Mouse (Mus musculus) right cerebral cortex, postnatal 36 days (tissue): ENCODE data around the gene Map3k6.
A peak's percentile ranks its signal among the peaks of the same experiment; 100 is the strongest.

Source experiments
- DNase-seq, 2 experiments: peaks; one replicate each; pipeline ENCODE4 v3.0.0; 2022; ENCODE audit warnings: low spot score in 2 of 2, mixed read lengths in 1 of 2

The Map3k6 gene

DNA sequence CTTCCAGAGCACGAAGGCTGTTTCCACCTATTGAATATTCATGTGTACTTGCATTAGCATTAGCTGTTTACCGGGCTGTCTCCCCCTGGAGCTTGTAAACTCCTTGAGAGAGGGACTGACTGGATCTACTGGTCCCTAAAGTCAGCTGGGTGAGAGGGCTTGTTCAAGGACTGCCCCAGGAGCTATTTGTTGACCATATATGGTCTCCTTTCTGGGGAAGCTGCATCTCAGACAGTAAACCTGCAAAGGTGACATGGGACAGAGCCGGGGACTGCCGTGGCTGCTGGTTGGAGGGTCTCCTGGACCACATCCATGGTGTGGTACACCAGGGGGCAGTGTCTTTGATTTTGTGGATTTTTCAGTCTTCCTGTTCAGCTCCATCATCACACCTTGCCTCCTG, 42.0 kb downstream of the Map3k6 start:
- DNase-seq = no peak

DNA sequence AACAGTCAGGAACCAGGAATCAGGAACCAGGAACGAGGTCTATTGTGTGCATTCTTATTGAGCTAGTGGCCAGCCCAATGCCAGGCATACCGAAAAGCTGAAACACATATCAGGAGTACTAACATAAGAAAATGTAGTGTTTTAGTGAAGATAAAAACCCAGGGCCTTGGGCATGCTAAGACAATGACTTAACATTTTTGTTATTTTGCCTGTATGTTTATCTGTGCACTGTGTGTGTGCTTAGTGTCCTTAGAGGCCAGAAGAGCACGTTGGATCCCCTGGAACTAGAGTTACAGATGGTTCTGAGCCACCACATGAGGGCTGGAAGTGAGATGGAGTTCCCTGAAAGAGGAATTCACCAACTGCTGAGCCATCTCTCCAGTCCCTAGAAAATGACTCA, 44.7 kb downstream of the Map3k6 start:
- DNase-seq = no peak

DNA sequence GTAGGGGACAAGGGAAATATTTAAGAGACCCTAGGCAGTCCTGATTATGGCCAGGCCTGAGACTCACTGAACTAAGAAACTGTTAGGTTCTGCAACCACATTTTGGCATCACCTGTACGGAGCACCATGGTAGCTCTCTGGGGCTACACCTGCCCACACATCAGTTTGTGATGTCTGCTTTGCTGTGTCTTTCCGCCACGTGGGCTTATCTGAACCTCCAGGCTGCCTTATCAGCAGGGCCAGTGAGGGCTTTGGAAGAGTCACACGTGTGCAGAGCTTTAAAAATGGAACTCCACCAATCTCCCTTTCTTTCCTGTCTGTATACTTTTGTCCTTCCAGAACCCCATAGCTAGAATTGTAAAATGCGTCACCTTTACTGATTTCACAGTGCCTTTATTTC, 45.3 kb downstream of the Map3k6 start:
- no peak for DNase-seq

DNA sequence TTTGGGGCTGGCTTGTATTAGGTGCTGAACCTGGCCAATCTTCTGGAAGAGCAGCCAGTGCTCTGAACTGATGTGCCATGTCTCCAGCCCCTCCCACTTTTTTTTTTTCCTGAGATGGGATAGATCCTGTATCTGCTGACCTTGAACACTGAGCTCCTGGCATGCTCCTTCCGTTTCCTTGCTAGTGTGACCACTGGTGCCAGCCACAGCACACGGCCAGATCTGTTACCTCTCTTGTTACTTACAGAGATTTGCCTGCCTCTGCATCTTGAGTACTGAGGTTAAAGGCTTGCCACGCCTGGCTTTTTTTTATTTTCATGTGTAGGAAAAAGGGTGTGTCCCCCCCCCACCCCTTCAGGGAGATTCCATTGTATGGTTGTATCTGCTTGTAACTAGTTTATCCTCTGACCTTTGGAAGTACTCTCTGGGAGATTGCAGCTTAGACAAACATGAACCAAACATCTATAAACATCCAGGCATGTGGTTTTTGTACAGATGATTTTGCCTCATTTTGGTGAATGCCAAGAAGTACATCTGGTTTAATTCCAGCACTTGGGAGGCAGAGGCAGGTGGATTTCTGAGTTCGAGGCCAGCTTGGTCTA, 46.0 kb downstream of the Map3k6 start:
- no peak for DNase-seq

DNA sequence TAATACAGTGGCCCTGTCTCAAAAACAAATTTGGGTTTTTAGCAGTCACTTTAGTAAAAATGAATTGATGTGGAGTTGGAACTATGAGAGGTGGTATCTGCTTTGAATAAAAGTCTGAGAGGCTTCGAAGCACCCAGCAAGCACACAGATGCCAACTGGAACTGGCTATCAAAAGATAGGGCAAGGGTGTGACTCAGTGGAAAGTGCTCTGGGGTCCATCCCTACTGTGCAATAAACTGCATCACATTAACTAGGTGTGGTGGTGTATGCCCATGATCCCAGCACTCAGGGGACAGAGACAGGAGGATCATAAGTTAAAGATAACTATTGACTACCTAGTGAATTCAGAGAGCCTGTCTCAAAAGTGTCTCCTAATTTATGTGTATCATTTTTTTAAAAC, 50.6 kb downstream of the Map3k6 start:
- no peak for DNase-seq

DNA sequence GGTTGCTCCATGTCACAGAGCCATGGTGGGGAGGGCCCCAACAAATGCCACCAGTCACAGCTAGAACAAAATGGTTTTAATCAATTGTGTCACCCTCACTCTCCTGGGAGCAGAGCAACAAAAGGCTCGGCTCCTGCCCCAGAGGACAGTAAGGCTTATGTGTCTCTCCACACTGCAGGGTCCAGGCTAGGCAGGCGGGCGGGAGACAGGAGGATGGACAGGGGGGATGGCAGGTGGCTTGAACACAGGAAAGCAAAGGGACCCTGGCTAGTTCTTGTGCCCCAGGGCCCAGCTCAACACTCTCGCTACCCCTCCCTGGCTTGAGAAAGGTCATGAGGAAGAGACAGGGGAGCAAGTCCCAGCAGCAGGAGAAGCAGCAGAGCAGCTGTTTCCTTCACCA, 51.8 kb downstream of the Map3k6 start:
- DNase-seq = no peak

DNA sequence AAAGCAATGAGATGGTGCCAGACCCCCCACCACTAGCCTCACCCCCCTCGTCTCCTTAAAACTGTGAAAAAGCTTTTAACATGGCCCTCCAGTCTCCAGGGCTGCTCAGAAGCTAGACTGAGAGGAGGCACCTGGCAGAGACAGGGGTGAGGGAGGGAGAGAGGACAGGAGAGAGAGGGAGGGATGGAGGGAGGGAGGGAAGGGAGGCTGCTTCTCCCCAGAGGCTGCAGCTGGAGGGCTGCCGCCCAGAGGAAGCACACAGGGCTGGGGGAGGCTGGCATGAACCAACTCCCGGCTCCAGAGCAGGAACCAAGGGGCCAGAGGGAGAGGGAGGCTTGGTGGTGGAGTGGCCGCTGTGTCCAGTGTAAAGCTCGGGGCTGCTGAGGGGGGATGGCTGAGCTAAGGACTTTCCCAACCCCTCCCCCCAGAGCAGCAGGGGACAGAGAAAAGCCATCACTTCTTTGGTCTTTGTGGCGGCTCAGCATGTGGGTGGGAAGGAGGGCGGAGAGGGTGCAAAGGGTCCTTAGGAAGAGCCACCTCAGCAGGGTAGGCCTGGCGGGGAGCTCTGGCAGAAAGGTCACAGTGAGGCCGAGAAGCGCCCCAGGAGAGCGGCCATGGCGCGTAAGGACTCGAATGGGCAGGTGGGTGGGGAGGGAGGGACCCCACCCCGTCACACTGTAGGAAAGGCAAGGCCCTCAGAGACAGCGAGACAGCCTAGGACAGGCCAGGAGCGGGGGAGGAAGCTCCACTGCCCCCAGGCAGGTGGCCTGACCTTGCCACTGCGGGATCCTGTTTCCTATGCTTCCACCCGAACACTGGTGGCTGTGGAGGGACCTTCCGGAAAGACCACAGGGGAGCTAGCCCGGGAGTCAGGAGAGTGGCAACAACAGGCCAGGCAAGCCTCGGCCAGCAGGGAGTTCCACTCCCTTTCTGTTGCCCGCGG, 52.6 kb downstream of the Map3k6 start:
- DNase-seq = no peak

DNA sequence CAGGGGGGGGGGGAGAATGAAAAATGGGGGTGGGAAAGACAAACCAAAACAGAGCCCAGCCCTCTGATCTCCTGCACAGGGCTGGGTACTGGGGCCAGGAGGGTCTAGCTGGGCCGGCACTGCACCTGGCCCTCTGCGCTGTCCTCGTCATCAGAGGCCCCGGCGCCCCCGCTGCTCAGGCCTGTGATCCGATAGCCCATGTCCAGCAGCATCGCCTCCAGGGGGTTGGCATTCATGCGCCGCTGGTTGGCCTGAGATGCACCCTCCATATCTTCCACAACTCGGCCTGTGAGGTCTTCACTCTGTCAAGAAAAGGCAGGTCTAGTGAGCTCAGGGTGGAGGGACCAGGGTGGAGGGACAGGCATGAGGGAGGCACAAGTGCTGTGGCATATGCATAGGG, 53.5 kb downstream of the Map3k6 start:
- no peak for DNase-seq

DNA sequence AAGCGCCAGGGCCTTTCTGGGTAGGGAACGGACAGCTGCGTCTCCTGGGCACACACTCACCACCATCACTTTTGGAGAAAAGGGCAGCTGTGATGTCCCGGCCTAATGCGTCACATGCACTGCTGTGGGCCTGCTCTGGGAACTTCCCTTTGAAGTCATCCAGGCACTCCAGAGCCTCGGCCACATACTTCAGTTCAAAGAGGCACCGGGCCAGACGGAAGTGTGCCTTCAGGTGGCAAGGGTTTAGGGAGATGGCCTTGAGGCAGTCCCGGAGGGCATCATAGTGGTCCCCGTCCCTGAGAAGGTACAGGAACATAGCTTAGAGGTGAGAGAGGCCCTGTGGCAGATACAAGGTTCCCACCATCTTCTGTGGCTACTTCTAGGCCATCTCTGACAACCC, 56.7 kb downstream of the Map3k6 start:
- no peak for DNase-seq

DNA sequence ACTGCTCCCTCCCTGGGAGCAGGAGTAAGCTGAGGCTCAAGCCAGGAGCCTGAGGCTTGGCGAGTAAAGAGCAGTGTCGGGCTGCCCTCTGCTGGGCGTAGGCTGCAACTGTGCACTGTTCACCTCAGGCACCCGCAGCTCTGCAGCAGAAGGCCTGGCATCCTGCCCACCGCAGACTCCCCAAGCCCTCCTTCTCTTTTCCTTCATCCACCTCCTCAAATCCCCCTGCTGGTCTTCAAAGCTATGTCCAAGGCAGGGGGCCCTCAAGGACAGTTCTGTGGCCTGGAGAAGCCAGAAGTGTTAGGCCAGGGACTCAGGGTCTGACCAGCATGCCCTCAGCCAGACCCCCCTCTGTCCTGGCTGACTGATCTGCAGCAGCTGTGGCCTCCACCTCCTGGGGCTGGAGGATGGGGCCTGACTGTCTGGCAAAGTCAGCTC, 57.2 kb downstream of the Map3k6 start:
- DNase-seq = peak; percentile 77 to 81

DNA sequence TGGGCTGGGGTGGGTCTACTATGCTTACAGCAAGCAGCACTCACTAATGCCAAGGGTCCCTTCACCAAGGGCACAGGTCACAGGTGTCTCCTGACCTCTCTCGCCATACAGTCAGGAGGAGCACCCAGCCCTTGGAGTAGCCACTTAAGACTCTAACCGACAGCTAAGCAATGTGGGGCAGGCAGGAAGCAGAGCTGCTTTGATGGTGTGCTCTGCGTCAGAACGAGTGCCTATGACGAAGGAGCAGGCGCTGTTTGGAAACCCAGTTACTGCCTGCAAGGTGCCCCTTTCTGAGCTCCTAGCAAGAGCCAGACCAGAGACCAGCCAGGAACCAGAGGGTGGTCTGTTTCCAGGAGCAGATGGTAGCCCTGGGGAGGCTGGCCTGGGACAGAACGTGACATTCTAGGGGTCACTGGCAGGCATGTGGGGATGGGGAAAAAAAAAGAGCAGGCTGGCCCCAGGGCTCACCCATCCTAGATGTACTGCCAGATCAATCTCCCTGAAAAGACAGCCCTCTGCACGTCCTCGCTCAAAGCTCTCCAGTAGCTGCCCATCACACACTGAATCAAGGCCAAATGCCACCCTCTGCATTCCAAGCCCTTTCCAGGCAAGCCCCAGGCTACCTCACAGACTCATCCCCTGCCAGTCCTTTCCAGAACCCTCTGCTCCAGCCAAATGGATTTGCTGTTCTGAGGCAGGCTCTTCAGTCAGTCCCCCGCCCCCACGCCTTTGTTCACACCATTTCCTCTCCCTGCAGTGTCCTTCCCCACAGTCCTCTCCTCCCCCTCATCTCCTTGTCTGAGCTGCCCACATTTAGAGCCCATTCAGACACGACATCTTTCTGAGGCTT, 58.1 kb downstream of the Map3k6 start:
- peak; percentile 82 to 92 for DNase-seq

DNA sequence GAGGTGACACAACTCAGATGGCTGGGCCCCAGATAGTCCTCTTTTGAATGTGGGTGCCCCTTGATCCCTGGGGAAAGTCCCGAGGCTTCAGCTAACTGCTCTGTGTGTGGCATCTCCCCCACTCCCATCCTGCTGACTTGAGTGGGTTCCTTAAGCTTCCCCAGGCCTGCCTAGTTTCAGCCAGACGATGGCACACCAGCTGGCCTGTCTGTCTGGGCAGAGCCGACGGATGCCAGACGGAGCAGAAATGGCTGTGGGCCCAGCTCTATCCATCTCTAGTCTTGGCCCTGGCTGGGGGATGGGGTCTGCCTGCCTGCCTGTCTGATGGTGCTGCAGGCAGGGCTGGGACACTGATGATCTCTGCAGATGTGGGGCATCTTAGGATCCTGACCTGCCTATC, 59.1 kb downstream of the Map3k6 start:
- DNase-seq = peak; percentile 73 to 74

DNA sequence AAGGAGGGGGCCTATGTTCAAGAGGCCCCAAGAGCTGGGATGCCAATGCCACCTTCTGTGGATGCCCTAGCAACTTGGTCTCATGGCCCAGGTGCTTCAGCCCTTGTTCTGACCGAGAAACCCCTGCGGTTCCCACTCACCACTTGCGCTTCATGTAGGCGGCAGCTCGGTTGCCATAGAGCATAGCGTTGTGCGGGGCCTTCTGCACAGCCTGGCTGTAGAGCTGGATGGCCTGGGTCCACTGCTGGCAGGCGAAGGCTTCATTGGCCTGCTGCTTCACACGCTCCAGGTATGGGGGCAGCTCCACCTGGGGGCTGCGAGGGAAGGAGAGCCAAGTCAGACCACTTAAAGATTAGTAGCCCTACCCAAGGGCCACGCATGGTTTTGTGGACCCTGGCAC, 59.8 kb downstream of the Map3k6 start:
- no peak for DNase-seq

DNA sequence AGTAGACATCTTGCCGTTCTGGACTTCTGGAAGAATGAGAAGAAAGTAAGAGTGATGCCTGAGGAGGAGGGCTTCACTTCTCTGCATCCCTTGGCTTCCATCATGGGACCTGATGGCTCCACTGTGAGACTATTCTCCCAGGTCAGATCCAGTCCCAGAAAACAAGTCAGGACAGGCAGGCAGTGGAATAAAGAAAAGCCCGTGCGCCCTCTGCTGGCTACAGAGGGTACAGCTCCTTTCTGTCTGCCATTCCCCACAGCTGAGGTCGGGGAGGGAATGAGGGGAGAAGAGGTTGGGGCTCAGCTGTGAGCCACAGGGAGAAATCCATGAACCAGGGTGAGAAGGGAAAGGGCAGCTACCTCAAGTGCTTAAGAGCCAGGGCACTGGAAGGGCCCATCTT, 61.2 kb downstream of the Map3k6 start:
- DNase-seq = peak in 1 of 2 experiments; percentile 48
